Mouse (Mus musculus): ENCODE data around the gene Zfp108. TPM values are rescaled to one million over a fixed set of nuclear protein-coding genes. Genes with fewer than 3 reads are reported as not detected.

The Zfp108 gene
- polyA plus RNA-seq (2017; shearing (Covaris generic)) = 1.0 TPM

DNA sequence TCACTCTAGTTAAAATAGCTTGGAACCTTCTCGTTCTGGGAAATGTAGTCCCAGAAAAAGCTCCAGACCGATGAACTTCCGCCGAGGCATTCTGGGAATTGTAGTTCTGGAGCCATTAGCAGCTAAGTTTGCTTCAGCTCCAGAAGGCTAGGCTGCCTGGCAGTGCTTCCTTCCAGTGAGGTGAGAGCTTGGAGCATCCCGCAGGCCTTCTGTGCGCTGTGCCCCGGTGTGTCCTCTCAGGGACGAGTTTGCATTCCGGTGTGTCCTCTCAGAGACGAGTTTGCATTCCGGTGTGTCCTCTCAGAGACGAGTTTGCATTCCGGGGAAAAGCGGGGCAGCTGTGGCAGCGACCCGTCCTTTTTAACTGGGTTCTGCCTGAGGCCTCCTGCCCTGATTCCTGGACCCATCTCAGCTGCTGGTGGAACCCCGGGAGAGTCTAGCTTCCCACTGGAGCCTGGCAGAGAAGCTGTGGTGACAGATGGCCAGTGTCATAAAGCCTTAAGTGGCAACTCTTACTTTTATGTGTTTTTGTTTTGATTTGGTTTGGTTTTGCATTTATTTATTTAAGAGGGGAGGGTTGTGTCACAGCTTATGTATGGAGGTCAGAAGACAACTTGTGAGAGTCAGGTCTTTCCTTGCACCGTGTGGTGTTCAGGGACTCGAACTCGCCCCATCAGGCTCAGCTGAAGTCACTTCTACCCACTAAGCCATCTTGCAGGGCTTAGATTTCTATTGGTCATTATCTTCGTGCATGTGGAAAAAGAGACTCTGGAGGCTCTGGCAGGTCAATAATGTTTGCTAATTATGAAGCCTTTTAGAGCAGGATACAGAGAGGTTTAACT, at the start of gene Zfp108:
TSS of gene Zfp108 (plus strand) at position 162 of the 842 bp plus-strand sequence.

DNA sequence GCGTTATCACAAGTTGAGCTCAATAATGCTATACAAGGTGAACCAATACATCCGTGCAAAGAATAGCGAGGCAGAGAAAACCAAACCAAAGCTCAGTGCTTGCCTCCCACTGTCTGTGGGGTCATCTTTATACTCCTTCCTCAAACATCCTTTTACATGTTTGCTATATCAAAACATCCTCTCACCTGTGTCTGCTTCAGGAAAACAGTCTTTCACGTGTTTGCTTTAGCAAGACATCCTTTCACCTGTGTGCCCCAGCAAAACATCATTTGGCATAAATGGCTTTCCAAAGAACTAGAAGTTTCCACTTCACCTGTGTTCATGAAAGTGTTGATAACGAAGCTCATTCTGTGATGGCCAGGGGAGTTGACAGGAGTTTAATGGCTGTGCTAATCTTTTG, 43.3 kb upstream of the Zfp108 start, which contains the start of gene Zfp111:
TSS of gene Zfp111 (minus strand) at position 101 of the 400 bp plus-strand sequence.

DNA sequence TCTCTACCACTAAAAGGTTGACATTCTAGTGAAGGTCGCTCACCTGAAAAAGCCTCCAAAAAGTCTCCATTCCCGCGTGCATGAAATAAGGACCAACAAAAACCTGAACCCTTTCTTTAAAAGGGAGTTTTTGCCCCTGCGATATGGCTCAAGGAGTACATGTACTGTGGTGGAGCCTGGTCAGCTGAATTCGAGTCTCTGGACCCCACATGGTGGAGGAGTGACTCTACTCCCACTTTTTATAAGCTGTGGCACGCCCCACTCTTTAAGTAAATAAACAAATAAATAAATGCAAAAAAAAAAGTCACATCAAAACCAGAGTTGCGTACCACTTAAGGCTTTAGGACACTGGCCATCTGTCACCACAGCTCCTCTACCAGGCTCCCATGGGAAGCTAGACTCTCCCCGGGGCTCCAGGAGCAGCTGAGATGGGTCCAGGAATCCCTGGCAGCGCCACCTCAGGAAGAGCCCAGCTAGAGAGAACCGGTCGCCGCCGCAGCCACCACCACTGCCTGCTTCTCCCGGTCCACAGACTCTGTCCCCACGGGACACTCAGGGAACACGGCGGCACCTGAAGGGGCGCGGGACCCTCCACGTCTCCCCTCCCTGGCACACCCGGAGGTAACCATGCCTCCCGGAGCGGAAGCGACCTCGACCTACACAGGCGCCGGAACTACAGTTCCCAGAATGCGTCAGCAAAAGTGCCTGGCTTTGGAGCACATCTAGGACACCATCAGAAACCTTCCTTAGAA, 17.4 kb upstream of the Zfp108 start, which contains the start of gene Zfp109:
TSS of gene Zfp109 (minus strand) at position 521 of the 752 bp plus-strand sequence.

DNA sequence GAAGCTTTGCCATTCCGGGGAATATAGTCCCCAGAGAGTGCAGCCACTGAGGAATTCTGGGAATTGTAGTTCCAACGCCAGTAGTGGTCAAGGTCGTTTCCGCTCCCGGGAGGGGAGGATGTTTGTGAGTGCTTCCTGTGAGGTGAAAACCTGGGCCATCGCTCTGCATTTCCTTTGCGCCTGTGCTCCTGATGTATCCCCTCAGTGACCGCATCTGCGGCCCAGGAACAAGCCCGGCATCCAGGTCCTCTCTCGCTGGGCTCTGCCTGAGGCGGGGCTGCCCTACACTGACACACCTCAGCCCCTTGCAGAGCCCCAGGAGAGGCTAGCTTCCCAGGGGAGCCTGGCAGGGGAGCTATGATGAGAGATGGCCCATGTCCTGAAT, 15.7 kb downstream of the Zfp108 start, which contains the start of gene Zfp93:
TSS of gene Zfp93 (plus strand) at position 133 of the 385 bp plus-strand sequence.

DNA sequence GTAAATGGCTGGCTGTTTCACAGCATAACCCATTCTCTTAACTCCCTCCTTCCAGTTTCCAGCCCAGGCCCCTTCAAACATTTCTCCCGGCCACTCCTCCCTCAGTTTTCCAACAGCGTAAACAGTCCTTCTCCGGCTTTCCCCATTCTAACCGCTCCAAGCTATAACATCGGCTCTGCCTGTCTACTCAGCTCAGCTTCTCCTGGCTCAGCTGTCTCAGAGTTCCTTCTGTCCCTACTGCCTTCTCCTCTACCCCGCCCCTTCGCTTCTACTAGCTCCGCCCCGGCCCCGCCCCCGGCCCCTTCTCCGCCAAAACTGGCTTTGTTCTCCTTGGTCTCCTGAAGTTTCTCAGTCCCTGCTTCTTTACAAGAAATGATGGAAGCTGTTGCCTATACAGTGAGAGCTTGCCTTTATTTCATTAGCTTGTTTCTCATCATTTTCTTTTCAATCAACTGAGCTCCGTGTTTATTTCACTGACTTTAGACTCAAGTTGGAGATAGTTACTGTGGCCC, 46.2 kb downstream of the Zfp108 start, which contains the start of gene Zfp61:
TSS of gene Zfp61 (minus strand) at position 462 of the 512 bp plus-strand sequence.

Other genes starting within 250 kb of the Zfp108 start
- gene Vmn1r183, start 201.5 kb upstream of the Zfp108 start, polyA plus RNA-seq (2017; shearing (Covaris generic)) = not detected
- gene Zfp180, start 172.9 kb upstream of the Zfp108 start, polyA plus RNA-seq (2017; shearing (Covaris generic)) = 42.0 TPM
- gene Zfp112, start 142.5 kb upstream of the Zfp108 start, polyA plus RNA-seq (2017; shearing (Covaris generic)) = 1.4 TPM
- gene Zfp235, start 120.6 kb upstream of the Zfp108 start, polyA plus RNA-seq (2017; shearing (Covaris generic)) = 20.7 TPM
- gene Zfp114, start 79.7 kb upstream of the Zfp108 start, polyA plus RNA-seq (2017; shearing (Covaris generic)) = 1.9 TPM
- gene Zfp111, start 43.4 kb upstream of the Zfp108 start, polyA plus RNA-seq (2017; shearing (Covaris generic)) = 1.2 TPM
- 7.7 TPM for gene Zfp109, start 17.2 kb upstream of the Zfp108 start, polyA plus RNA-seq (2017; shearing (Covaris generic))
- 3.7 TPM for gene Zfp93, start 15.6 kb downstream of the Zfp108 start, polyA plus RNA-seq (2017; shearing (Covaris generic))
- 28.4 TPM for gene Zfp61, start 46.4 kb downstream of the Zfp108 start, polyA plus RNA-seq (2017; shearing (Covaris generic))
- 16.9 TPM for gene Zfp94, start 61.9 kb downstream of the Zfp108 start, polyA plus RNA-seq (2017; shearing (Covaris generic))
- not detected for gene Tescl, start 79.1 kb downstream of the Zfp108 start, polyA plus RNA-seq (2017; shearing (Covaris generic))
- gene Lypd5, start 94.4 kb downstream of the Zfp108 start, polyA plus RNA-seq (2017; shearing (Covaris generic)) = not detected
- 174 TPM for gene Kcnn4, start 115.5 kb downstream of the Zfp108 start, polyA plus RNA-seq (2017; shearing (Covaris generic))
- 61.3 TPM for gene Smg9, start 144.8 kb downstream of the Zfp108 start, polyA plus RNA-seq (2017; shearing (Covaris generic))
- not detected for gene Irgc1, start 197.5 kb downstream of the Zfp108 start, polyA plus RNA-seq (2017; shearing (Covaris generic))
- 0.96 TPM for gene Plaur, start 207.7 kb downstream of the Zfp108 start, polyA plus RNA-seq (2017; shearing (Covaris generic))
- not detected for gene Cadm4, start 227.2 kb downstream of the Zfp108 start, polyA plus RNA-seq (2017; shearing (Covaris generic))

All from inflammation-experienced regulatory T-cells, adult 16 weeks (primary cell).